Mouse (Mus musculus): ENCODE measurements around the gene Rsad1. TPM values are rescaled to one million over a fixed set of nuclear protein-coding genes. Genes with fewer than 3 reads are reported as not detected.

Rsad1 gene
- 1.6 and 2.3 TPM in 2 replicates for polyA plus RNA-seq (2015; fragmentation: Nextera tagmentation; extraction: Ambion mirVana)

GRCm38 (mm10) chr11:94548888-94549690, at the start of gene Rsad1:
Rsad1 (minus strand) TSS chr11:94549255.
- Histone ChIP-seq H3K4me3 (ENCODE audit: low read depth, low read length) (peak within 1 kb of the TSS; percentile 45), H3K4me2 (replicated peaks; ENCODE audit: low read depth, low read length) (peak within 1 kb of the TSS; percentile 81), H3K27ac (ENCODE audit: low read length) (peak within 1 kb of the TSS; percentile 62), H3K9ac (replicated peaks; ENCODE audit: low read depth) (peak within 1 kb of the TSS; percentile 27; the same call in 1 of the 2 replicates), H3K27me3 (replicated peaks; ENCODE audit: insufficient read depth, low read length) (no peaks in the 10 kb centered on the region), H3K4me1 (ENCODE audit: insufficient read depth, low read depth, low read length) (no peaks in the 10 kb centered on the region; the same call in 1 of the 2 replicates), H3K36me3 (ENCODE audit: insufficient read depth, low read length) (no peaks in the 10 kb centered on the region), H3K9me3 (ENCODE audit: low read length) (no peaks in the 10 kb centered on the region)
- peak; percentile 92 for ATAC-seq
- peak; percentile 95 for DNase-seq (ENCODE audit: low spot score)
- peak; percentile 91 for TF ChIP-seq CTCF (IDR thresholded peaks at IDR 0.05)
- TF ChIP-seq EP300 (IDR thresholded peaks at IDR 0.05) = no peak
- WGBS = 5% methylated on average over 49 of the region's 49 CpGs

DNA sequence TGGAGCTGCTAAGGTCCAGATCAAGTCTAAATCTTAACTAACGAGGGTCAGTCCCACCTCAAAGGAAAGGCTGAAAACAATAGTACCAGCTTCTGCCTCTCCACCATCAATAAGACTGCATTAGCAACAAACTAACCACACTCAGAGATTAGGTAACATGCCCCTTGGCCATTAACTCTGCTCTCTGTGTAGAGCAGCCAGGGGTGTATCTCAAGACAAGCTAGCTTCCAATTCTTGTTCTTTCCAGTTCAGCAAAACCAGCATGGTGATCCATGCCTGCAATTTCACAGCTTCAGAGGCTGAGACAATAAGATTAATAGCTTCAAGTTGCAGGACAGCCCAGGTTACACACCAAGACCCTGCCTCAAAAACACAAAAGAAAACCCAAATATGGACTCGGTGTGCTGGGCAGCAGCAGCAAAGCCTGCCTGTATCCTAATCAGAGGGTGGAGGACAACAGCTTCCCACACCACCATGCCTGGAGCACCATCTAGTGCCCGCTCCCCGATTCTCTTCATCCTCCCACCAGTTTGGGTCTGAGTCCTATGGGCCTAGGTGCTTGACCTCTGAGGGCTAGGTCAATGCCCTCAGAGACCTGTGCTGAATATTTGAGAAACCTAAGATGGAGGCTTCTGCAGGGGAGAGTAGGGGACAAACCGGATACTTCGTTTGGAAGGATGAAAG, 49.5 kb upstream of the Rsad1 start:
- Histone ChIP-seq H3K4me3 (ENCODE audit: low read depth, low read length) (no peak overlapping the region), H3K27me3 (replicated peaks; ENCODE audit: insufficient read depth, low read length) (no peaks in the 10 kb centered on the region), H3K9me3 (ENCODE audit: low read length) (no peaks in the 10 kb centered on the region), H3K36me3 (ENCODE audit: insufficient read depth, low read length) (no peaks in the 10 kb centered on the region), H3K27ac (ENCODE audit: low read length) (no peak overlapping the region), H3K4me1 (ENCODE audit: insufficient read depth, low read depth, low read length) (peaks cover 3% of the 10 kb centered on the region; the same call in 1 of the 2 replicates), H3K9ac (replicated peaks; ENCODE audit: low read depth) (no peak overlapping the region), H3K4me2 (replicated peaks; ENCODE audit: low read depth, low read length) (no peak overlapping the region)
- 70% methylated on average over 6 of the region's 6 CpGs for WGBS
- peak; percentile 34 for TF ChIP-seq CTCF (IDR thresholded peaks at IDR 0.05)
- TF ChIP-seq EP300 (IDR thresholded peaks at IDR 0.05) = no peak
- DNase-seq (ENCODE audit: low spot score) = no peak
- ATAC-seq = no peak

GRCm38 (mm10) chr11:94597319-94597718, 48.3 kb upstream of the Rsad1 start:
- ATAC-seq = no peak
- Histone ChIP-seq H3K4me2 (replicated peaks; ENCODE audit: low read depth, low read length) (no peak overlapping the region), H3K9me3 (ENCODE audit: low read length) (no peaks in the 10 kb centered on the region), H3K27ac (ENCODE audit: low read length) (no peak overlapping the region), H3K36me3 (ENCODE audit: insufficient read depth, low read length) (no peaks in the 10 kb centered on the region), H3K4me1 (ENCODE audit: insufficient read depth, low read depth, low read length) (peaks cover 3% of the 10 kb centered on the region; the same call in 1 of the 2 replicates), H3K27me3 (replicated peaks; ENCODE audit: insufficient read depth, low read length) (no peaks in the 10 kb centered on the region), H3K4me3 (ENCODE audit: low read depth, low read length) (no peak overlapping the region), H3K9ac (replicated peaks; ENCODE audit: low read depth) (no peak overlapping the region)
- TF ChIP-seq EP300 (IDR thresholded peaks at IDR 0.05) = no peak
- no peak for TF ChIP-seq CTCF (IDR thresholded peaks at IDR 0.05)
- DNase-seq (ENCODE audit: low spot score) = no peak
- 77% methylated on average over 4 of the region's 4 CpGs for WGBS

GRCm38 (mm10) chr11:94596311-94596852, 47.3 kb upstream of the Rsad1 start:
- DNase-seq (ENCODE audit: low spot score) (peak; percentile 27), ATAC-seq (no peak)
- TF ChIP-seq CTCF (IDR thresholded peaks at IDR 0.05) = no peak
- TF ChIP-seq EP300 (IDR thresholded peaks at IDR 0.05) = no peak
- 61% methylated on average over 7 of the region's 7 CpGs for WGBS
- H3K4me3 ChIP-seq (ENCODE audit: low read depth, low read length) = no peak overlapping the region
- no peak overlapping the region for H3K9ac ChIP-seq (replicated peaks; ENCODE audit: low read depth)
- no peak overlapping the region for H3K4me2 ChIP-seq (replicated peaks; ENCODE audit: low read depth, low read length)
- H3K36me3 ChIP-seq (ENCODE audit: insufficient read depth, low read length) = no peaks in the 10 kb centered on the region
- H3K27ac ChIP-seq (ENCODE audit: low read length) = no peak overlapping the region
- no peaks in the 10 kb centered on the region for H3K4me1 ChIP-seq (ENCODE audit: insufficient read depth, low read depth, low read length)
- H3K27me3 ChIP-seq (replicated peaks; ENCODE audit: insufficient read depth, low read length) = no peaks in the 10 kb centered on the region
- H3K9me3 ChIP-seq (ENCODE audit: low read length) = no peaks in the 10 kb centered on the region

DNA sequence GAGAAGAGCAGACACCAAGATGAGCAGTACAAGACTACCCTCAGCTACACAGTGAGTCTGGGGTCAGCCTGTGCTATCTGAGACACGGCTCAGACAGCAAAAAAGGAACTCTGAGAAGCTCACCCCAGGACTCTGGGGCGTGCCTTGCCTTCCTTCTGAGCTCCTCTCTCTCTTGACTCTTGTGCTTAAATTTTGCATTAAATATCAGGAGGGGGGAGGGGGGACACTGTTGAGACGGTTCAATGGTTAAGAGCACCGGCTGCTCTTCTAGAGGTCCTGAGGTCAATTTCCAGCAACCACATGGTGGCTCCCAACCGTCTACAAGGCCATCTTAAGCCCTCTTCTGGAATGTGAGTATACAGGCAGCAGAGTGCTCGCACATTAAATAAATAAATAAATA, 38.5 kb upstream of the Rsad1 start:
- WGBS = 80% methylated on average over 6 of the region's 6 CpGs
- no peaks in the 10 kb centered on the region for H3K4me1 ChIP-seq (ENCODE audit: insufficient read depth, low read depth, low read length)
- H3K4me2 ChIP-seq (replicated peaks; ENCODE audit: low read depth, low read length) = no peak overlapping the region
- H3K9me3 ChIP-seq (ENCODE audit: low read length) = no peaks in the 10 kb centered on the region
- no peaks in the 10 kb centered on the region for H3K36me3 ChIP-seq (ENCODE audit: insufficient read depth, low read length)
- H3K9ac ChIP-seq (replicated peaks; ENCODE audit: low read depth) = no peak overlapping the region
- TF ChIP-seq CTCF (IDR thresholded peaks at IDR 0.05) (no peak), EP300 (IDR thresholded peaks at IDR 0.05) (no peak)
- H3K27me3 ChIP-seq (replicated peaks; ENCODE audit: insufficient read depth, low read length) = no peaks in the 10 kb centered on the region
- no peak overlapping the region for H3K27ac ChIP-seq (ENCODE audit: low read length)
- DNase-seq (ENCODE audit: low spot score) (no peak), ATAC-seq (no peak)
- no peak overlapping the region for H3K4me3 ChIP-seq (ENCODE audit: low read depth, low read length)

GRCm38 (mm10) chr11:94585091-94585490, 36.0 kb upstream of the Rsad1 start:
- no peak overlapping the region for H3K27ac ChIP-seq (ENCODE audit: low read length)
- H3K9ac ChIP-seq (replicated peaks; ENCODE audit: low read depth) = no peak overlapping the region
- no peaks in the 10 kb centered on the region for H3K9me3 ChIP-seq (ENCODE audit: low read length)
- no peaks in the 10 kb centered on the region for H3K27me3 ChIP-seq (replicated peaks; ENCODE audit: insufficient read depth, low read length)
- DNase-seq (ENCODE audit: low spot score) (no peak), ATAC-seq (no peak)
- H3K4me3 ChIP-seq (ENCODE audit: low read depth, low read length) = no peak overlapping the region
- no peak overlapping the region for H3K4me2 ChIP-seq (replicated peaks; ENCODE audit: low read depth, low read length)
- no peaks in the 10 kb centered on the region for H3K4me1 ChIP-seq (ENCODE audit: insufficient read depth, low read depth, low read length)
- H3K36me3 ChIP-seq (ENCODE audit: insufficient read depth, low read length) = no peaks in the 10 kb centered on the region
- TF ChIP-seq EP300 (IDR thresholded peaks at IDR 0.05) (no peak), CTCF (IDR thresholded peaks at IDR 0.05) (no peak)
- 89% methylated on average over 9 of the region's 9 CpGs for WGBS

Measured in lung, postnatal 0 days (tissue).